Mouse (Mus musculus): ENCODE data around the gene Reln.

DNA sequence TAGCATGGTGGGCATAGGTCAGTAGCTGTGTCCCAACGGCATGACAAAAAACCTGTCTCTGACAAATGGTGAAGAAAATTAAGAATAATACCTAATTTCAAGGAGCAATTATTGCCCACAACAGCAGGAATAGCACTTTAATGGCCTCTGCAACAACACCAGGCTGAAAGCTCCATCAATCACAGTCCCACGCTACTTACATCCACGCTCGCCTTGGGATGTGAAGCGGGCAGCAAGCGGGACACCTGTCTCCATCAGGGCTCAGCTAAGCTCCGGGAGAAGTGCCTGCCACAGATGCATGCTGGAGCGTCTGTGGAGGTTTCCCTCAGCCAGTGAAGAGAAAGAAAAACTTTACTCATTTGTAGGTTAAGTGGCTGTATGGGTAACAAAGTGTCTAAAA lies 309.3 kb downstream of the Reln start:
- no peak for TF ChIP-seq CTCF (IDR thresholded peaks at IDR 0.05; ENCODE audit: borderline replicate concordance, insufficient read depth, low read length)
- TF ChIP-seq POLR2A (IDR thresholded peaks at IDR 0.05; ENCODE audit: low read depth, low read length): no peak
